Mouse (Mus musculus): ENCODE measurements at regions not wholly inside any gene's neighbourhood (a gene's known extent, or its start where the extent isn't known, plus 50 kb on each side); places are given as distances from the start of the nearest gene placed in this dataset.

- DNase-seq (ENCODE audit: low spot score in 2 of 2): no peak
These were observed 190.6 kb upstream of the Adamts9 start for GRCm38 (mm10) chr6:93133940-93134339.

DNA sequence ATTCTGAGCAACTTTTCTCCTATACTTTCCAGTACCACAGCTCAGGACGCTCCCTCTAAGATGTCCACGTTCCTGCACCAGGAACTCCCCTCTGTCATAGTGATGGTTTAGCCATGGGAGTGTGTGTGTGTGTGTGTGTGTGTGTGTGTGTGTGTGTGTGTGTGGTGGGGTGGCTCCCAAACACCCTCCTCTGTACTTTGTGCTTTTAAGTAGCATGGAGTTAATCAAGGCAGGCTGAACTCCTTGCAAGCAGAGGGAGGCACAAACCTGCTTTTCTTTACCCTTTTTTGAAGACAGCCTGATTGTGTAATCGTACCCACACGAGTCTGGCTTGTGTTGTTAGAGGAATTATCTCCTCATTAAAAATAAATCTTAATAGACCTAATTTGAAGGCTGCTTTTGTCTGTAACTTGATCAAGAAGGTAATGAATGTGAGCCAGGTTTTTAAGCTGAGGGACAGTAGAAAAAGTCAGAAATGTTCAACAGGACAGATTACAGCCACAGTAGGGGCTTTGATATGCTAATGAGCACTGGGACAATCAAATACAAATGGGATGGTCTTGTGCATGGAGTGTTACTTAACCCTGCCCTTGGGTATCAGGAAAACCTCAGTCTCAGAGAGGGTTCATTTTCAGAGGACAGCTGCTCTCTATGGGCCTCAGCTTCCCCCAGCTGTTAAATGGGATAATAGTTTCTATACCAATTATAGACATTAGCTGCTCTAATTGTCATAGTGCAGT, 187.8 kb upstream of the Adamts9 start:
- DNase-seq (ENCODE audit: low spot score in 2 of 2): no peak

- no peak for DNase-seq (ENCODE audit: low spot score in 2 of 2)
These were observed 176.2 kb upstream of the Adamts9 start for GRCm38 (mm10) chr6:93119482-93119881.

DNA sequence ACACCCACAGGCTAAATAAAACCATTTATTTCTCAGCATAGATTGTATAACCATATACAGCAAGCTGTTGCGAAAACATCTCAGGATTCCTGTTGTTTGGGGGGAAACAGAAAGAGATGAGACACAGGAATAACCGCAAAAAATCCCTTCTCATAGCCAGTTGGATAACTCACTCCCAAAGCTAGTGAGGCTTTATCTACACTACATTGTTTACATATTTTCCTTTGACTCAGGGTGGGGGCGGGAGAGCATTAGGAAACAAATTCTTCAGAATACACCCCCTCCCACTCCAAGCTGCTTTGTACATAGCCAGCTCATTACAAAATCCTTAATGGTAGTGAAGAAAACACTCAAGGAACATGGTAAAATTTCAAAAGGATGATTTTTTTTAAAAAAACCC, 170.1 kb upstream of the Adamts9 start:
- DNase-seq (ENCODE audit: low spot score in 2 of 2): no peak

GRCm38 (mm10) chr6:93094730-93095360, 151.6 kb upstream of the Adamts9 start:
- DNase-seq (ENCODE audit: low spot score in 2 of 2): no peak

GRCm38 (mm10) chr6:93093770-93094169, 150.5 kb upstream of the Adamts9 start:
- no peak for DNase-seq (ENCODE audit: low spot score in 2 of 2)

- no peak for DNase-seq (ENCODE audit: low spot score in 2 of 2)
These were observed 144.0 kb upstream of the Adamts9 start for GRCm38 (mm10) chr6:93087329-93087728.

DNA sequence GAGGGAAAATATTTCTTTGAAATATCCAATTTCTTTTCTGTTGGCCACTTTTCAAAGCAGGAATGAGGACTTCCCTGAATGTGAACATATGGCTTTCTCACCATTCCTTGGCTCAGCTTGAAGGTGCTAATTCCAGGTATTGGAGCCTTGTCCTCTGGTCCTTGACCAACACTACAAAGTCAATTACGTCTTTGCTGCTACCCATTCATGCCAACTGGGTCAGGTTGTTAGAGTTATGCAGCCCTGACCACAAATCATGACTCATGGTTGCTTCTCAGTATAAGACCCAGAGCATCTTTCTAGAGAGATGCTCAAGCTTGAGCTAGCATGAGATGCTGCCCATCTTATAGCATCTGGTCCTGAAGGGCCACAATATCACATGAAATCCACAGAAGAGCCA, 141.0 kb upstream of the Adamts9 start:
- no peak for DNase-seq (ENCODE audit: low spot score in 2 of 2)

DNA sequence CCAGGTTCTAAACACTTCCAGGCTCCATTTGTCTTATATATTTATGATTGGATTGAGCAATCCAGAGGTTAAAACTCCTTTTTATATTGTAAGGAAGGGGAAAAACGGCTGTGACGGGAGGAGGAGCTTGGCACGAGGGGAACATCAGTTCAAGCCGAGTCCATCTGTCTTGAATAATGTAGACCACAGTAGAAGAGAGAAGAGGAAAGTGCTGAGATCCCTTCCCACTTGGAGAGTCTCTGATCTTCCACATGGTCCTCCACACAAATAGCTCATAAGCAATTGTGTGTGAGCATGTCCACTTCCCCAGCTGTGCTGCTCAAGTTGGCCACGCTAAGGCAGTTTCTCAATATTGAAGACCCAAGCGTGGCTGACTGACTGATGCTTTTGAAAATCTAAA, 140.4 kb upstream of the Adamts9 start:
- no peak for DNase-seq (ENCODE audit: low spot score in 2 of 2)

- no peak for DNase-seq (ENCODE audit: low spot score in 2 of 2)
These were observed 138.9 kb upstream of the Adamts9 start for GRCm38 (mm10) chr6:93082205-93082604.

- no peak for DNase-seq (ENCODE audit: low spot score in 2 of 2)
These were observed 133.4 kb upstream of the Adamts9 start for GRCm38 (mm10) chr6:93076681-93077080.

GRCm38 (mm10) chr6:93075867-93076266, 132.6 kb upstream of the Adamts9 start:
- DNase-seq (ENCODE audit: low spot score in 2 of 2): no peak

- DNase-seq (ENCODE audit: low spot score in 2 of 2): no peak
These were observed 131.7 kb upstream of the Adamts9 start for GRCm38 (mm10) chr6:93075011-93075410.

DNA sequence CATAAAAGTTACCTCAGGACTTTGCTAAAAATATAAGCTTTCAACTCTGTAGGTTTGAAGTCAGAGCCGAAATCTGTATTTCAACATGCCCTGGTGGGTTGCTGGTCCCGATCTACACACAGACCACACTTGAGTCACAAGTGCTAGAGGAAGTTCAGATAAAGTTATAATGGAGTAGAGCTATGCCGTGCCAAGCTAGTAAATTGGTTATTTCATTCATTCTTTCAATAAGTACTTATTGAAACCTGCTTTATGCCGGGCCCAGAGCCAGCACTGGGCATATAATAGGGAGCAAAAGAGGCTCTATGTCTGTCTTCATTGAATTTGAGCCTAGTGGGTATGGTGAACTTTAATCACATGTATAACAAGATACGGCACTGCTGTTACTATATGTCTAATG, 127.6 kb upstream of the Adamts9 start:
- no peak for DNase-seq (ENCODE audit: low spot score in 2 of 2)

DNA sequence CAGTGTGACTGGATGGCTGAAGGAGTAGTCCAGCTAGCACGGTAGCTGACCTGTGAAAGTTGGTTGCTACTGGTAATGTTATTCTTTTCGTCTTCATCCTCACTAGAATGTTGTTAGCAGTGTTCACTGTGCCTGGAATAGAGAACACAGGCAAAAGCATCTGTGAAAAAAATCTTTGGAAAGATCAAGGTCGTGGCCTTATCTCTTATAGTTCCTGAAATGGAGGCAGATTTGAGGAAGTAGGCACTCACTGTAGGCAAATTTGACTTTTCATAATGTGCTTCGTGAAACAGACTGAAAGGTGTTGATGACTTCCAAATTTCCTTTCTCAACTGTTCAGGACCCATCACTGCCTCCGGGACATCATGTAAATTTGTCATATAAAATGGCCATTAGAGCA, 124.5 kb upstream of the Adamts9 start:
- no peak for DNase-seq (ENCODE audit: low spot score in 2 of 2)

DNA sequence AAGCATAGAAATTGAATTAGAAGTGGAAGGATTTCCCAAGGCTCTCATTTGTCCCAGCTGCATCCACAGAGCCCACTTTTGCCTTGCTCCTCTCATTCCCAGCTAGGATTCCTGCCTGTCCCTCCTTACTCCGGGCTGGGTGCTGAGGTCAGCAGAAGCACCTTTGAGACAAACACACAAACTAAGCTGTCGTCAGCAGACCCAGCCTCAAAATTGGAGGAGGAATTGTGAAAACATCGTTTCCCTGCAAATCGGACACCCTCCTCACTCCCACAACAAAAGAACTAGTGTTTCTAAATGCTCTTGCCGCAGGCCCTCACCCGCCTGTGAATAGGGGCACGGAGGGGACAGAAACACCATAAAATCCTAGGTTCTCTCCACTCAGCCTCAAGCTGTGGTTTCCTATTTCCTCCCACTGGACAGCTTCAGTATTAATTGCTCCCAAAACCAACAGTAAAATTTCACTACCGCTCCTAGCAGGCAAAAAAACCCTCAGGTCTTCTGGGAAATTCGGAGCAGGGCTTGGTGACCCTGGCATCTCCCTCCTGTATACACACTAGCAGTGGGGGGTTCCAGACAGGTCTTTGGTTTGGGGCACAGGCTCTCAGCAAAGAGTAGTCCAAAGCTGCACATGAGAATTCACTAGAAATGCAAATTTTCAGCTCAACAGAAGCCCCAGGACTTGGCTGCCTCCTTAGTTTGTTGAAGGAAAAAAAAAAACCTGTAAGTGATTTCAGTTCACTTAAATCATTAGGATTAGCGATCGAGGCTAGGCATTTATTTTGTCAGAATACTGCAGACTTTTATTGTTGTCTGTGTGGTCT, 123.5 kb upstream of the Adamts9 start:
- DNase-seq (ENCODE audit: low spot score in 2 of 2): no peak

- peak in 1 of 2 experiments; percentile 13 for DNase-seq (ENCODE audit: low spot score in 2 of 2)
These were observed 122.7 kb upstream of the Adamts9 start for GRCm38 (mm10) chr6:93065917-93066552.

- DNase-seq (ENCODE audit: low spot score in 2 of 2): no peak
These were observed 122.1 kb upstream of the Adamts9 start for GRCm38 (mm10) chr6:93065366-93065765.

- no peak for DNase-seq (ENCODE audit: low spot score in 2 of 2)
These were observed 121.1 kb upstream of the Adamts9 start for GRCm38 (mm10) chr6:93064366-93064765.

DNA sequence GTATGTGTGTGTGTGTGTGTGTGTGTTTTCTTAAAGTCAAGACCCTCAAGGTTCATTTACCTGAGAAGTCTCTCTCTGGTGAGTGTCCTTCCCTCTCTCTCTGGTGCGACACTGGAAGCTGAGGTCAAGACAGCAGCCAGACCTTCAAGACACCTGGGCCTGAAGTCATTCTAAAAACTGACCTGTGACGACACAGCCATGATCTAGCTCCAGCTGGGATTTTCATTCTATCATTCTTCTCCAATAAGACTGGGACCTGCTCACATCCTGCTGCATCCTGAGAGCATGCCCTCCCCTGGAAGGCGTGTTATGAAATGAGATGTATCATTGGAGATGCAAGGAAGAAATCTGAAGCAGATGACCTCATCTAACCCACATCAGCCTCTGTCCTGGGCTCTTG, 118.4 kb upstream of the Adamts9 start:
- DNase-seq (ENCODE audit: low spot score in 2 of 2): no peak

GRCm38 (mm10) chr6:93045524-93045923, 102.2 kb upstream of the Adamts9 start:
- DNase-seq (ENCODE audit: low spot score in 2 of 2): no peak

DNA sequence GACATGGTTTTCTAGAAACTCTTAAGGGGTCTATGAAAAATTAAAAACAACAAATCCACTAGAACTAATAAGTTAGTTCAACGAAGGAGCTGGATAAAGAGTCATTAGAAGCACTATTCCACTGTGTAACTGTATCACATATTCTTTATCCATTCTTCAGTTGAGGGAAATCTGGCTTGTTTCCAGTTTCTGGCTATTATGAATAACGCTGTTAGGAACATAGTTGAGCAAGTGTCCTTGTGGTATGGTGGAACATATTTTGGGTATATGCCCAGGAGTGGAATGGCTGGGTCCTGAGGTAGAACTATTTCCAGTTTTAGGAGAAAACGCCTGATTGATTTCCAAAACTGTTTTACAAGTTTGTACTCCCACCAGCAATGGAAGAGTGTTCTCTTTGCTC, 97.7 kb upstream of the Adamts9 start:
- no peak for DNase-seq (ENCODE audit: low spot score in 2 of 2)

Measured in urinary bladder, adult 18-20 months (tissue).